Mouse (Mus musculus) forebrain, embryonic 15.5 days (tissue): ENCODE data around the gene Tanc1. TPM values are rescaled to one million over a fixed set of nuclear protein-coding genes. Genes with fewer than 3 reads are reported as not detected.

Source experiments
- ATAC-seq: fragments of 200-750 bp; cut with Nextera tagmentation; replicated peaks from 2 replicates; pipeline ENCODE4 v1.8.0; 2017; ENCODE audit warnings: mild to moderate bottlenecking, moderate TSS enrichment, moderate library complexity
- H3K27ac ChIP-seq: fragments of 300-500 bp; sonication (generic); replicated peaks from 2 replicates; pipeline ENCODE4 v1.5.1; 2015; ENCODE audit warnings: mild to moderate bottlenecking, inconsistent platforms
- H3K27me3 ChIP-seq: fragments of 300-500 bp; sonication (generic); 2 replicates; pipeline ENCODE4 v1.6.1; 2015; ENCODE audit warnings: inconsistent platforms
- H3K36me3 ChIP-seq: fragments of 300-500 bp; sonication (generic); 2 replicates; pipeline ENCODE4 v1.6.1; 2015; ENCODE audit warnings: mild to moderate bottlenecking, inconsistent platforms
- H3K4me1 ChIP-seq: fragments of 300-500 bp; sonication (generic); 2 replicates; pipeline ENCODE4 v1.6.1; 2015; ENCODE audit warnings: inconsistent platforms
- H3K4me2 ChIP-seq: fragments of 300-500 bp; sonication (generic); replicated peaks from 2 replicates; pipeline ENCODE4 v1.6.1; 2015; ENCODE audit warnings: mild to moderate bottlenecking, inconsistent platforms
- H3K4me3 ChIP-seq: fragments of 300-500 bp; sonication (generic); 2 replicates; pipeline ENCODE4 v1.5.1; 2015; ENCODE audit warnings: mild to moderate bottlenecking, inconsistent platforms
- H3K9ac ChIP-seq: fragments of 300-500 bp; sonication (generic); replicated peaks from 2 replicates; pipeline ENCODE4 v1.6.1; 2015; ENCODE audit warnings: mild to moderate bottlenecking, inconsistent platforms
- H3K9me3 ChIP-seq: fragments of 300-500 bp; sonication (generic); 2 replicates; pipeline ENCODE4 v1.6.1; 2016; ENCODE audit warnings: inconsistent platforms
- WGBS: fragments of 180-500 bp; shearing (Covaris S2); methylation state at CpG from one replicate; pipeline ENCODE4 v1.1.7; 2015; ENCODE audit warnings: mixed read lengths; 5-methylcytosine and 5-hydroxymethylcytosine counted together
- polyA plus RNA-seq: library from polyadenylated mRNA; unstranded; fragments of >200 nt; fragmentation: Nextera tagmentation; extraction: Ambion mirVana; gene quantifications from 2 replicates; pipeline ENCODE4 v1.2.1, GENCODE M21; 2015

Tanc1 gene
- polyA plus RNA-seq, 1 experiment from 2014 or later, result 9.1 TPM

DNA sequence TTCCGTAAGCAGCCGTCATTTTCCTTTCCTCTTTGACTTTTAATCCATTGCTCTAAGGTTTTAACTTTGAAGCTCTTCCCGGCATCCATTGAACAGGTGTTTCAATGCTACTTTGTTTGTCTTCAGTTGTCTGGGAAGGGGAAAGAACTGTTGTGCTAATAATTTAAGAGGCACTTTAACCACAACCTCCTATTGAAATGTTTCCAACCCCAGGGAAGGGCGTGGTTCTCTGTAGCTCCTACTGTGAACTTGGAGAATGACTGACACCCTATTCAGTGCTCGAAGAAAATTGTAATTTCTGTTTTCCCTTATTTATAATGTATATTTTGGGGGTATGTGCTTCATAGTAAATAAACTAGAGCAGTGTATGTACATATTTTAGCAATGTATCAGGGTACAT lies 168.4 kb downstream of the Tanc1 start:
- Histone ChIP-seq H3K4me3 (no peak overlapping the region), H3K4me2 (no peak overlapping the region), H3K36me3 (no peaks in the 10 kb centered on the region), H3K4me1 (peaks cover 3% of the 10 kb centered on the region; the same call in 1 of the 2 replicates), H3K9me3 (no peaks in the 10 kb centered on the region), H3K27me3 (no peaks in the 10 kb centered on the region), H3K9ac (no peak overlapping the region), H3K27ac (no peak overlapping the region)
- 79% methylated on average over 5 of the region's 5 CpGs for WGBS
- ATAC-seq, result no peak

DNA sequence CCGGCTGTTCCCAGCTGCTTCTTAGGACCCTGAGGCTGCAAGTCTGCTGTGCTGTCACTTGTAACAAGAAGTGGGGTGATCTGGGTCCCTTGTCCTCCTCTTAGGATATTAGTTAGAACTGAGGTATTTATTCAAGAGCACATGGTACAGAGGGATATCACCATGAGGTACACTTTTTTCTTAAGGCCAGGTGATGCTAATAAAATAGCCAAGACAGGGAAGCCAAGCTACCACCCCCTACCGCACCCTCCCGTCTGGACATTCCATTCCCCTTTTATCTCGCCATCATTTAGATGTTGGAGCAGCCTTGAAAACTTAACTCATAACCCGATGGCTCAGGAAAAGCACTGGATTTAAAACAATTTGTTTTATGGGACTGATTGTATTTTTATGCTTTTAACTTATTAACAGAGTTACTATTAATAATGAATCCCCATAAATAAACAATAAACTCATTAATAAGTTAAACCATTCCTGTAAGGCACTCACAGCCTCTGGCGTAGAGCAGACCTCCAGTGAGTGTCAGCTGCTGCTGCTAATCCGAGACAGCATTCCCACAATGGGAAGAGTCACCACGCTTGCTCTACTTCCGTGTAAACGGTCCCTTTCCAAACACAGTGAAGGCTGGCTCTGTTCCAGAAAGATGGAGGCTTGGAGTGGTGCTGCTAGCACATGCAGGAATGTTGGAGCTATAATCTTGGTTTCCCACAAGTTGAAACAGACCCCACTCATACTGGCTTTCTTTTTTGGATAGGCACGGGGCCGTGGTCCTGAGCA lies 171.4 kb downstream of the Tanc1 start:
- ATAC-seq, result no peak
- Histone ChIP-seq H3K9me3 (no peaks in the 10 kb centered on the region), H3K36me3 (no peaks in the 10 kb centered on the region), H3K4me2 (no peak overlapping the region), H3K4me3 (no peak overlapping the region), H3K27me3 (no peaks in the 10 kb centered on the region), H3K27ac (no peak overlapping the region), H3K4me1 (peaks cover 3% of the 10 kb centered on the region; the same call in 1 of the 2 replicates), H3K9ac (no peak overlapping the region)
- 68% methylated on average over 12 of the region's 12 CpGs for WGBS

DNA sequence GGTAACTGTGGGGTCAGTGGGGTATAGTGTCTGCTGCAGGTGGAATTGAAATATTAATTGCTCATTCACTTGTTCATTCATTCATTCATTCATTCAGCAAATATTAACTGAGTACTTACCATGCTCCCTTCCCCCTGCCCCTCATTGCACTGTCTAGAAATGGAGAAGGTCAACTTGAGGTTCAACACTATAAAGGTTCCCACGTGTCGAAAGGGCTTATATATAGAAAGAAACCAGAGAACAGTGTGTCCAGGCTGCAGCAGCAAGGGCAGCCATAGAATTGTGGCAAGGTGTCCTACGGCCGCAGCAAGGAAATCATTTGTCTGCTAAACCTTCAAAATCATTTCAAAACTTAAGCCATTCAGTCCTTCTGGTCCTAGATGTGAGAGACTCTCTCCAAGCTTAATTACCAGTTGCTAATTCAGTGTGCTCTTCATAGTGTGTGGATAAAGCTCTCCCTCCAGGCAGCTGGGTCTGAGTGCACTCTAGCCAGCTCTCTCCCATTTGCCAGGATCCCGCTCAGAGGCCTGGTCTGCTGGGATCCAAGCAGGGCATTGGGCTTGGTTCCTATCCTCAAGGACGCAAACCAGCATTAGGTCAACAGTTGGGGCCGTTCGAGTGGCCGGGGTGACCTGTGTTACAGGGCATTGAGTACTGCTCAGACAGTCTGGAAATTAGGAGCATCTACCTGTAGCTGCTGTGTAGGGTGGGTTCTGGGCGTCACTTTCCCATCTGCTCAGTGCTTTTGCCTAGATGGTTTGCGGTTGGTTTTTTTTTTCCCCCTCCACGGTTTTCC lies 172.2 kb downstream of the Tanc1 start:
- Histone ChIP-seq H3K4me3 (no peak overlapping the region), H3K27me3 (no peaks in the 10 kb centered on the region), H3K9ac (no peak overlapping the region), H3K36me3 (no peaks in the 10 kb centered on the region), H3K4me2 (no peak overlapping the region), H3K27ac (no peak overlapping the region), H3K4me1 (peaks cover 3% of the 10 kb centered on the region; the same call in 1 of the 2 replicates), H3K9me3 (no peaks in the 10 kb centered on the region)
- ATAC-seq, result no peak
- WGBS, result 89% methylated on average over 12 of the region's 12 CpGs

DNA sequence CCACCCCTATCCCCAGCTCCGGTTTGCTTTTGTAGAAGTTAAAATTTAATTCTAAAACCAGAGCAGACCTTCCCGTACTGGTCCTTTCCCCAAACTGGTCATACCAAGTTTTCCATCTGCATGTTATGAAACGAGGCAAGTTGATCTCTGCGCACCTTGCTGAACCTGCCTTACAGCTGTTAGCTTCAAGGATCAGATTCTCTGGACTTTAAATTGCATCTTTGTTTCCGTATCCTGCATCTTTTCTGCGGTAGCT lies 172.7 kb downstream of the Tanc1 start:
- no peaks in the 10 kb centered on the region for H3K27me3 ChIP-seq
- H3K4me2 ChIP-seq, result no peak overlapping the region
- H3K4me1 ChIP-seq, result peaks cover 3% of the 10 kb centered on the region; the same call in 1 of the 2 replicates
- H3K4me3 ChIP-seq, result no peak overlapping the region
- H3K9ac ChIP-seq, result no peak overlapping the region
- no peak for ATAC-seq
- H3K36me3 ChIP-seq, result no peaks in the 10 kb centered on the region
- 88% methylated on average over 6 of the region's 6 CpGs for WGBS
- H3K9me3 ChIP-seq, result no peaks in the 10 kb centered on the region
- H3K27ac ChIP-seq, result no peak overlapping the region

DNA sequence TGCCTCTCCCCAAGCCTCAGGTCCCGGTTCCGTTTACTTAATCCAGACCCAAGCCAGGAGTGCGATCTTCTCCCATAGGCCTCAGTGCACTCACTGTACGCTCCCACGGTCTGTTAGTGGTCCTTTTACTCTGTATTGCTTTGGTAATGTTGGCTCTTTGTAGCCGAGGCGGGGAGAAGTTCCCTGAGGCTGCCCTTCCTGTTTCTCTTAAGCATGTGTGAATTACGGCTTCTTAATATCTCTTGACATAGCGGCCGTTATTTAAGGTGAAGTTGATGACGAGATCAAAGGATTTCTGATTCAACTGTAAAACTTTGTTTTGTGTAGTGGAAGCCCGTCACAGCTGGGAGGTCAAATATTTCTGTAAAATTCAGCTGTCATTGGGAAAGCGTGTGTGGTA lies 173.8 kb downstream of the Tanc1 start:
- H3K4me3 ChIP-seq, result no peak overlapping the region
- ATAC-seq, result no peak
- H3K9me3 ChIP-seq, result no peaks in the 10 kb centered on the region
- no peak overlapping the region for H3K27ac ChIP-seq
- 84% methylated on average over 13 of the region's 13 CpGs for WGBS
- no peak overlapping the region for H3K9ac ChIP-seq
- H3K4me2 ChIP-seq, result no peak overlapping the region
- no peaks in the 10 kb centered on the region for H3K27me3 ChIP-seq
- peaks cover 3% of the 10 kb centered on the region; the same call in 1 of the 2 replicates for H3K4me1 ChIP-seq
- no peaks in the 10 kb centered on the region for H3K36me3 ChIP-seq

DNA sequence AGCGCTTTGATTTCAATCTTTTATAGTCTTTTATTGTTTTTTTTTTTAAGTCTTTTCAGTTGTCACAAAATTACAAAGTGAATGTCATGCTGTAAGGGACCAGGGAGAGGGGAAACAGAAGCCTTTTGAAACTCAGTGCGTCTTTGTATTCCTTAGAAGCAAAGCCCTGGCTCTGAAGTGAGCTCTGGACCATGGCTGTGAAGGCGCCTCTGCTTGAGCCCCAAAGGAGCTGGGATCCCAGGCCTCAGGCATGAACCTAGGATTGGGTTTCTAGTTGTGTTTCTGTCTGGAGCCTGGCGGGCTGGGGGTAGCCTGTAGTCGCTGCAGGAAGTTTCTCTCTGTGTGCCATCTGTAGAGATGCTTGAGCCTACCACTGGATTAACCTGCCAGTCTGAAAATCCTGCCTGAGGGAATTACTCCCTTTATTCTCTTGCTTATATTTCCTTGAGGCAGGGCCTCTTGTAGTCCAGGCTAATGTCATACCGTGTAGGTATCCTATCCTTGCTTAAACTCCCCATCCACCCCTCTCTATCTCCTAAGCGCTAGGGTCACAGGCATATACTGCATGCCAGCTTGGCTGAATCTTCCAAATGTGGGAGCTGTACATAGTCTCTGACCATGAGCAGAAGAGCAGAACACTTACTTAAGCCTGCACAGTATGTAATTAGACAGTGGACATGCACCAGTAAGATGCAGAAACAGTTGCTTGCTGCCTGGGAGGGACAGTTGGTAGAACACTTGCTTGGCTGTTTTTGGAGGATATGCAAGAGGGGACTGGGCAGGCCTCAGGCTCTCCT lies 177.1 kb downstream of the Tanc1 start:
- 54% methylated on average over 7 of the region's 7 CpGs for WGBS
- ATAC-seq, result no peak
- Histone ChIP-seq H3K4me1 (no peaks in the 10 kb centered on the region), H3K36me3 (no peaks in the 10 kb centered on the region), H3K4me2 (no peak overlapping the region), H3K9ac (no peak overlapping the region), H3K27ac (no peak overlapping the region), H3K27me3 (no peaks in the 10 kb centered on the region), H3K4me3 (no peak overlapping the region), H3K9me3 (no peaks in the 10 kb centered on the region)

DNA sequence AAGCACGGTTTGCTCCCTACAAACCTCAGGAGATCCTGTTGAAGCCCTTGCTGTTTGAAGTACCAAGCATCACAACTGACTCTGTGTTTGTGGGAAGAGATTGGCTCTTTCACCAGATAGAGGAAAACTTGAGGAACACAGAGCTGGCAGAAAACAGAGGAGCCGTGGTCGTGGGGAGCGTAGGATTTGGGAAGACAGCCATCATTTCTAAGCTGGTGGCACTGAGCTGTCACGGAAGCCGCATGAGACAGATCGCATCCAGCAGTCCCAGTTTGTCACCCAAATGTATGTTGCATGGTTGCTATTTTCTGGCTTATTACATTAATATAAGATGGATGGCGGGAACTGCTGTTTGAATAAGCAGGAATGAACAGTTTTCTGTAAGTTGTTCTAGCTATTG lies 179.8 kb downstream of the Tanc1 start:
- 83% methylated on average over 8 of the region's 8 CpGs for WGBS

DNA sequence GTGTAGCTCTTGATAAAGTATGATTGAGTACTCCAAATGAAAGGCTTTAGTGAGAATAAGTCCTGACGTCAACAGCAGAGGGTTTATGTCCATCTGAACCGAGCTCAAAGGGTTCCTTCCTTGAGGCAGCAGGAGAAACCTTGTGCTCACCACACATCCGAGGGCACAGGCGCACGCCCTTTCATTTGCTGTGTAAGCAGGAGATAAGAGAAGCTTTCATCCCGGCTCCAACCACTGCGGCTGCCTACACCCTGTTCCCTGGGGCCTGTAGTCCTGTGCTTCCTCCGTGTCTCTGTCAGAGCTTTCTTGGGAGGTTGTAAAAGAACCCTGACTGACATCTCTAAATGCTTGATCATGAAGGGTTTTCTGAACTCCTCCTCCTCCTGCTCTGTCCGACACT lies 181.5 kb downstream of the Tanc1 start:
- H3K9me3 ChIP-seq, result no peaks in the 10 kb centered on the region
- 0 out of 2 replicates have a peak, but pooled peaks cover 4% of the 10 kb centered on the region for H3K4me1 ChIP-seq
- no peaks in the 10 kb centered on the region for H3K27me3 ChIP-seq
- H3K36me3 ChIP-seq, result no peaks in the 10 kb centered on the region
- WGBS, result 89% methylated on average over 9 of the region's 9 CpGs
- no peak overlapping the region for H3K4me2 ChIP-seq
- no peak overlapping the region for H3K27ac ChIP-seq
- no peak overlapping the region for H3K9ac ChIP-seq
- H3K4me3 ChIP-seq, result no peak overlapping the region
- no peak for ATAC-seq

More for the DNA sequence above, 179.8 kb downstream of the Tanc1 start:
- no peak overlapping the region for H3K4me2 ChIP-seq
- no peaks in the 10 kb centered on the region for H3K9me3 ChIP-seq
- H3K27ac ChIP-seq, result no peak overlapping the region
- H3K4me1 ChIP-seq, result 0 out of 2 replicates have a peak, but pooled peaks cover 4% of the 10 kb centered on the region
- H3K36me3 ChIP-seq, result no peaks in the 10 kb centered on the region
- no peak overlapping the region for H3K4me3 ChIP-seq
- H3K27me3 ChIP-seq, result no peaks in the 10 kb centered on the region
- no peak for ATAC-seq
- H3K9ac ChIP-seq, result no peak overlapping the region

DNA sequence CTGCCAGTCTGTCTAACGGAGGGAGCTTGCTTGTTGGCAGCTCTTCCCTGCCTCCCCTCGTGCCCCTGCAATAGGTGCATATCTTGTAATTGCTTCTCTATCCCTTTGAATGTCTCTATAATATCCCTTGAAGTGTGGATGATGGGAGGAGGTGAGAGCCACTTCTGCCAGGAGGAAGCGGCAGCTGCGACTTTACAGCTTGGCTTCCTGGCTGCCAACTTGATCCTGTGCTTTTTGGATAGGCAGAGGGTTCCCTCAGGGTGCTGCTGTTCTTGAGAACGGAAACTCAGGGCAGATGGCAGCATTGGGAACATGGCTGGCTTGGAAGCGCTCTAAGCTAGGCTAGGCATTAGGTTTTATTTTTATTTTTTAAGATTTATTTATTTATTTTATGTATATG lies 183.0 kb downstream of the Tanc1 start:
- H3K4me3 ChIP-seq, result no peak overlapping the region
- ATAC-seq, result peak; percentile 66; the same call in 1 of the 2 replicates
- no peak overlapping the region for H3K9ac ChIP-seq
- no peaks in the 10 kb centered on the region for H3K9me3 ChIP-seq
- H3K4me2 ChIP-seq, result no peak overlapping the region
- H3K4me1 ChIP-seq, result 0 out of 2 replicates have a peak, but pooled peaks cover 4% of the 10 kb centered on the region
- H3K36me3 ChIP-seq, result no peaks in the 10 kb centered on the region
- 72% methylated on average over 6 of the region's 6 CpGs for WGBS
- no peaks in the 10 kb centered on the region for H3K27me3 ChIP-seq
- H3K27ac ChIP-seq, result no peak overlapping the region

DNA sequence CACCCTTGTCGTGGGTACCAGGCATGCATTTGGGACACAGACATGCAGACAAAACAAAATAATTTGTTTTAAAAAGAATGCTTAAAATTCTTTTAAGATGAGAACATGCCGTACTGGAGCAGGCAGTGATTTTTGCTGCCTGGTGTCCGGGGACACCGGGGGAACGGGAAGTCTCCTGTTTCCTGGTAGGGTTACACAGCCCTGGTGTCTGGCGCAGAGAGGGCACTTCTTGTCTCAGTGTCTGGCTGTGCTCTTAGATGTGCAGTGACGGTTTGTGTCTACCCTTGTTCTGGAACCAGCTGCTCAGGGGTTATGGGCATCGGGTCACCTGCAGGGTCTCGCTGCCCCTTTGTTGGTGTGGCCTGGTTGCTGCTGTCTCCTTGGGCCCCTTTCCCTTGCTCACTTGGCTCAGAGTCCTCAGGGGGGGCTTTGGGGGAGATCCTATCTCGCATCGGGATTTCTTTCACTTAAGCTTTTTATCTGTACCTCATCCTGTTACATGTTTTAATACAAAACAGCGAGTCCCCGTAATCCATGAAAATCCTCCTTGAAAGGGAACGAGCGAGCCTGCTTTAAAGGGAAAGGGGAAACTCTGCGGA lies 187.2 kb downstream of the Tanc1 start:
- 73% methylated on average over 16 of the region's 16 CpGs for WGBS
- Histone ChIP-seq H3K27me3 (no peaks in the 10 kb centered on the region), H3K27ac (no peak overlapping the region), H3K4me1 (0 out of 2 replicates have a peak, but pooled peaks cover 4% of the 10 kb centered on the region), H3K36me3 (no peaks in the 10 kb centered on the region), H3K9ac (no peak overlapping the region), H3K4me3 (no peak overlapping the region), H3K9me3 (no peaks in the 10 kb centered on the region), H3K4me2 (no peak overlapping the region)
- ATAC-seq, result no peak

DNA sequence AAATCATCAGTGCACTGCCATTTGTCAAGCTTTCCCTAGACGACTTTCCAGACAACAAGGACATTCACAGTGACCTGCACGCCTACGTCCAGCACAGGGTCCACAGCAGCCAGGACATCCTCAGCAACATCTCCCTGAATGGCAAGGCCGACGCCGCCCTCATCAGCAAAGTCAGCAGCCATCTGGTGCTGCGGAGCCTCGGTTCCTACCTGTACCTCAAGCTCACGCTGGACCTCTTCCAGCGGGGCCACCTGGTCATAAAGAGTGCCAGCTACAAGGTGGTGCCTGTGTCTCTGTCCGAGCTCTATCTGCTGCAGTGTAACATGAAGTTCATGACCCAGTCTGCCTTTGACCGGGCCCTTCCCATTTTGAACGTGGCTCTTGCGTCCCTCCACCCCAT lies 187.7 kb downstream of the Tanc1 start:
- Histone ChIP-seq H3K4me2 (no peak overlapping the region), H3K9ac (no peak overlapping the region), H3K9me3 (no peaks in the 10 kb centered on the region), H3K4me3 (no peak overlapping the region), H3K36me3 (no peaks in the 10 kb centered on the region), H3K4me1 (0 out of 2 replicates have a peak, but pooled peaks cover 3% of the 10 kb centered on the region), H3K27ac (no peak overlapping the region), H3K27me3 (no peaks in the 10 kb centered on the region)
- ATAC-seq, result no peak
- 83% methylated on average over 14 of the region's 14 CpGs for WGBS
